Mouse (Mus musculus): ENCODE results near the gene Fam214b.

GRCm38 (mm10) chr4:43045659-43046302 is at the start of gene Fam214b:
- no peak for TF ChIP-seq POLR2A (IDR thresholded peaks at IDR 0.05; ENCODE audit: control insufficient read depth in 1 of 2, insufficient read depth in 1 of 2, low read depth in 1 of 2, low read length in 2 of 2, poor library complexity in 1 of 2)
- TF ChIP-seq TAL1 (IDR thresholded peaks at IDR 0.05; ENCODE audit: low read length) = no peak
